Mouse (Mus musculus) MEL-GATA-1-ER (cell line): Measurements from ENCODE around the gene Hebp1.

Source experiments
- DNase-seq: peaks from one replicate; pipeline ENCODE4 v3.0.0-alpha.2; 2012; ENCODE audit warnings: low read depth; ENCODE audit errors: extremely low read depth

Hebp1 gene

GRCm38 (mm10) chr6:135198726-135199125, 904 bp upstream of the Hebp1 start:
- peak; percentile 49 for DNase-seq

GRCm38 (mm10) chr6:135197446-135197845, 376 bp downstream of the Hebp1 start:
- no peak for DNase-seq

GRCm38 (mm10) chr6:135196707-135197106, 1.1 kb downstream of the Hebp1 start:
- DNase-seq, result peak; percentile 71

GRCm38 (mm10) chr6:135194907-135195306, 2.9 kb downstream of the Hebp1 start:
- DNase-seq, result no peak

- DNase-seq, result no peak
Observed at GRCm38 (mm10) chr6:135193733-135194132, 4.1 kb downstream of the Hebp1 start.

- DNase-seq, result no peak
Observed at GRCm38 (mm10) chr6:135192993-135193392, 4.8 kb downstream of the Hebp1 start.

GRCm38 (mm10) chr6:135191906-135192305, 5.9 kb downstream of the Hebp1 start:
- DNase-seq, result no peak

- DNase-seq, result no peak
Observed at GRCm38 (mm10) chr6:135190122-135190521, 7.7 kb downstream of the Hebp1 start.

- DNase-seq, result no peak
Observed at GRCm38 (mm10) chr6:135188629-135189028, 9.2 kb downstream of the Hebp1 start.

GRCm38 (mm10) chr6:135187076-135187917, 10.5 kb downstream of the Hebp1 start:
- no peak for DNase-seq

GRCm38 (mm10) chr6:135183961-135184360, 13.9 kb downstream of the Hebp1 start:
- DNase-seq, result no peak

- DNase-seq, result no peak
Observed at GRCm38 (mm10) chr6:135182925-135183324, 14.9 kb downstream of the Hebp1 start.

- no peak for DNase-seq
Observed at GRCm38 (mm10) chr6:135178599-135178998, 19.2 kb downstream of the Hebp1 start.

GRCm38 (mm10) chr6:135177271-135177670, 20.6 kb downstream of the Hebp1 start:
- DNase-seq, result no peak

GRCm38 (mm10) chr6:135175014-135175413, 22.8 kb downstream of the Hebp1 start:
- no peak for DNase-seq

GRCm38 (mm10) chr6:135171736-135172135, 26.1 kb downstream of the Hebp1 start:
- no peak for DNase-seq

- no peak for DNase-seq
Observed at GRCm38 (mm10) chr6:135169246-135169645, 28.6 kb downstream of the Hebp1 start.

GRCm38 (mm10) chr6:135168471-135168870, 29.4 kb downstream of the Hebp1 start:
- no peak for DNase-seq

- no peak for DNase-seq
Observed at GRCm38 (mm10) chr6:135167380-135168311, 30.2 kb downstream of the Hebp1 start.

- no peak for DNase-seq
Observed at GRCm38 (mm10) chr6:135166712-135167111, 31.1 kb downstream of the Hebp1 start.

GRCm38 (mm10) chr6:135166262-135166661, 31.6 kb downstream of the Hebp1 start:
- DNase-seq, result no peak

- DNase-seq, result no peak
Observed at GRCm38 (mm10) chr6:135165706-135166105, 32.1 kb downstream of the Hebp1 start.
